Mouse (Mus musculus) liver, postnatal 0 days (tissue): Measurements from ENCODE around the gene Mpdz.

Source experiments
- CTCF ChIP-seq: sonication (generic); IDR thresholded peaks from 2 replicates; pipeline ENCODE4 v1.5.1; 2016; ENCODE audit warnings: antibody characterized with exemption, low read depth
- EP300 ChIP-seq: IDR thresholded peaks from 2 replicates; pipeline ENCODE4 v1.6.1; 2016; ENCODE audit warnings: antibody characterized with exemption, low read depth, mild to moderate bottlenecking

GRCm38 (mm10) chr4:81298384-81298783 is 144.2 kb downstream of the Mpdz start:
- TF ChIP-seq CTCF, result no peak
- TF ChIP-seq EP300, result no peak
